Mouse (Mus musculus) T-cell, adult 2 months (primary cell): ENCODE data around the gene Cers3.

Experiments used
- DNase-seq: peaks from one replicate; pipeline ENCODE4 v3.0.0; 2022; ENCODE audit warnings: low spot score

The Cers3 gene

GRCm38 (mm10) chr7:66779944-66780942 lies 36.9 kb downstream of the Cers3 start:
- DNase-seq: no peak

GRCm38 (mm10) chr7:66786476-66786875 lies 43.2 kb downstream of the Cers3 start:
- no peak for DNase-seq

- DNase-seq: no peak
Observed at GRCm38 (mm10) chr7:66787816-66788215, 44.5 kb downstream of the Cers3 start.

- no peak for DNase-seq
Observed at GRCm38 (mm10) chr7:66789860-66790748, 46.8 kb downstream of the Cers3 start.

GRCm38 (mm10) chr7:66791022-66791421 lies 47.7 kb downstream of the Cers3 start:
- no peak for DNase-seq

GRCm38 (mm10) chr7:66796909-66797308 lies 53.6 kb downstream of the Cers3 start:
- DNase-seq: no peak

- no peak for DNase-seq
Observed at GRCm38 (mm10) chr7:66797345-66797744, 54.0 kb downstream of the Cers3 start.

- no peak for DNase-seq
Observed at GRCm38 (mm10) chr7:66798826-66799225, 55.5 kb downstream of the Cers3 start.

GRCm38 (mm10) chr7:66800784-66801183 lies 57.5 kb downstream of the Cers3 start:
- DNase-seq: no peak

GRCm38 (mm10) chr7:66801785-66802184 lies 58.5 kb downstream of the Cers3 start:
- no peak for DNase-seq

- no peak for DNase-seq
Observed at GRCm38 (mm10) chr7:66803798-66804197, 60.5 kb downstream of the Cers3 start.

- DNase-seq: no peak
Observed at GRCm38 (mm10) chr7:66806801-66807200, 63.5 kb downstream of the Cers3 start.

GRCm38 (mm10) chr7:66810436-66810835 lies 67.1 kb downstream of the Cers3 start:
- no peak for DNase-seq

GRCm38 (mm10) chr7:66811294-66811693 lies 68.0 kb downstream of the Cers3 start:
- no peak for DNase-seq

GRCm38 (mm10) chr7:66812289-66812688 lies 69.0 kb downstream of the Cers3 start:
- DNase-seq: no peak

- no peak for DNase-seq
Observed at GRCm38 (mm10) chr7:66812737-66813136, 69.4 kb downstream of the Cers3 start.

- DNase-seq: no peak
Observed at GRCm38 (mm10) chr7:66813172-66813571, 69.9 kb downstream of the Cers3 start.

- DNase-seq: no peak
Observed at GRCm38 (mm10) chr7:66815526-66815925, 72.2 kb downstream of the Cers3 start.

GRCm38 (mm10) chr7:66820034-66820433 lies 76.7 kb downstream of the Cers3 start:
- DNase-seq: peak; percentile 34

GRCm38 (mm10) chr7:66830803-66831202 lies 87.5 kb downstream of the Cers3 start:
- DNase-seq: no peak

- no peak for DNase-seq
Observed at GRCm38 (mm10) chr7:66831295-66831694, 88.0 kb downstream of the Cers3 start.

GRCm38 (mm10) chr7:66839463-66840007 lies 96.2 kb downstream of the Cers3 start, which contains the start of gene Adamts17:
Gene Adamts17, plus strand, starts transcription at chr7:66839735.
- DNase-seq: peak; percentile 92
